Mouse (Mus musculus) left cerebral cortex, adult 9 months (tissue): ENCODE measurements at regions not wholly inside any gene's neighbourhood (a gene's known extent, or its start where the extent isn't known, plus 50 kb on each side); places are given as distances from the start of the nearest gene placed in this dataset.
A peak's percentile ranks its signal among the peaks of the same experiment; 100 is the strongest.

Source experiments
- DNase-seq, 2 experiments: peaks; one replicate each; pipeline ENCODE4 v3.0.0; 2022; ENCODE audit warnings: low spot score in 2 of 2

DNA sequence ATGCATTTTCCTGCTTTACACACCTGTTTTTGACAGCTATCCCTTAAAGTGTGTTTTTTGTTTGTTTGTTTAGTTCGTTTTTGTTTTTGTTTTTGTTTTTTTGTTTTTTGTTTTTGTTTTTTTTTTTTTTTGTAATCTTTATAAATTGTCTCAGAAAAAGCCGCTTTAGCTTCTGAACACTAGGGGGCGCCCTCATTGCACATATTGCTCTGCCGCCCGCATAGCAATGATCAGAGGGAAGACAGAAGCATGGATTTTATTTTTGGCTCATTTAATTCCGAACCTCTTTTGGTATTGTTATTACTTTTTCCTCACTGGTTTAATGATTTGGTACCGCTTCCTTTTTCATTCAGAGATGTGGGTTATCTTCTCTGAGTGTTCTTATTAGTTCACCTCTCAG, 569.9 kb upstream of the Gm10800 start:
- peak in 1 of 2 experiments; percentile 47 for DNase-seq
